Mouse (Mus musculus): ENCODE measurements around the gene Pik3cd. TPM values are rescaled to one million over a fixed set of nuclear protein-coding genes. Genes with fewer than 3 reads are reported as not detected.

The Pik3cd gene
- polyA plus RNA-seq, 1 experiment from 2014 or later = 7.8 TPM

- 84% methylated on average over 6 of the region's 6 CpGs for WGBS
- H3K36me3 ChIP-seq (ENCODE audit: control insufficient read depth, insufficient read depth) = no peaks in the 10 kb centered on the region
- H3K4me1 ChIP-seq (ENCODE audit: control insufficient read depth, insufficient read depth, low read length) = no peaks in the 10 kb centered on the region
- no peak overlapping the region for H3K9ac ChIP-seq (ENCODE audit: low read length)
- no peaks in the 10 kb centered on the region for H3K9me3 ChIP-seq (replicated peaks; ENCODE audit: control insufficient read depth, low read length)
- no peak overlapping the region for H3K4me3 ChIP-seq (ENCODE audit: low read length)
- no peak overlapping the region for H3K4me2 ChIP-seq (ENCODE audit: low read depth, low read length)
- H3K27me3 ChIP-seq (ENCODE audit: control insufficient read depth, insufficient read depth, low read length) = no peaks in the 10 kb centered on the region
- no peak for ATAC-seq (replicated peaks; ENCODE audit: extremely low read depth, insufficient read depth, low FRiP score)
- H3K27ac ChIP-seq (ENCODE audit: low read length) = no peak overlapping the region
These were observed 36.7 kb downstream of the Pik3cd start for GRCm38 (mm10) chr4:149665692-149666090.

GRCm38 (mm10) chr4:149665016-149665691 lies 37.2 kb downstream of the Pik3cd start:
- H3K4me2 ChIP-seq (ENCODE audit: low read depth, low read length) = no peak overlapping the region
- 70% methylated on average over 6 of the region's 6 CpGs for WGBS

GRCm38 (mm10) chr4:149663849-149664503 lies 38.4 kb downstream of the Pik3cd start:
- Histone ChIP-seq H3K27ac (ENCODE audit: low read length) (no peak overlapping the region), H3K4me2 (ENCODE audit: low read depth, low read length) (no peak overlapping the region), H3K27me3 (ENCODE audit: control insufficient read depth, insufficient read depth, low read length) (no peaks in the 10 kb centered on the region), H3K36me3 (ENCODE audit: control insufficient read depth, insufficient read depth) (no peaks in the 10 kb centered on the region), H3K4me3 (ENCODE audit: low read length) (no peak overlapping the region), H3K4me1 (ENCODE audit: control insufficient read depth, insufficient read depth, low read length) (no peaks in the 10 kb centered on the region), H3K9me3 (replicated peaks; ENCODE audit: control insufficient read depth, low read length) (no peaks in the 10 kb centered on the region), H3K9ac (ENCODE audit: low read length) (no peak overlapping the region)
- ATAC-seq (replicated peaks; ENCODE audit: extremely low read depth, insufficient read depth, low FRiP score) = no peak
- 70% methylated on average over 7 of the region's 7 CpGs for WGBS

More at GRCm38 (mm10) chr4:149665016-149665691, 37.2 kb downstream of the Pik3cd start:
- Histone ChIP-seq H3K36me3 (ENCODE audit: control insufficient read depth, insufficient read depth) (no peaks in the 10 kb centered on the region), H3K9me3 (replicated peaks; ENCODE audit: control insufficient read depth, low read length) (no peaks in the 10 kb centered on the region), H3K4me1 (ENCODE audit: control insufficient read depth, insufficient read depth, low read length) (no peaks in the 10 kb centered on the region), H3K4me3 (ENCODE audit: low read length) (no peak overlapping the region), H3K27ac (ENCODE audit: low read length) (no peak overlapping the region), H3K9ac (ENCODE audit: low read length) (no peak overlapping the region), H3K27me3 (ENCODE audit: control insufficient read depth, insufficient read depth, low read length) (no peaks in the 10 kb centered on the region)
- no peak for ATAC-seq (replicated peaks; ENCODE audit: extremely low read depth, insufficient read depth, low FRiP score)

GRCm38 (mm10) chr4:149661967-149662589 lies 40.3 kb downstream of the Pik3cd start:
- WGBS = 79% methylated on average over 14 of the region's 14 CpGs
- no peak for ATAC-seq (replicated peaks; ENCODE audit: extremely low read depth, insufficient read depth, low FRiP score)
- no peak overlapping the region for H3K4me2 ChIP-seq (ENCODE audit: low read depth, low read length)

GRCm38 (mm10) chr4:149660598-149660997 lies 41.8 kb downstream of the Pik3cd start:
- Histone ChIP-seq H3K36me3 (ENCODE audit: control insufficient read depth, insufficient read depth) (no peaks in the 10 kb centered on the region), H3K27ac (ENCODE audit: low read length) (no peak overlapping the region), H3K4me3 (ENCODE audit: low read length) (no peak overlapping the region), H3K9me3 (replicated peaks; ENCODE audit: control insufficient read depth, low read length) (no peaks in the 10 kb centered on the region), H3K9ac (ENCODE audit: low read length) (no peak overlapping the region), H3K4me2 (ENCODE audit: low read depth, low read length) (no peak overlapping the region), H3K27me3 (ENCODE audit: control insufficient read depth, insufficient read depth, low read length) (no peaks in the 10 kb centered on the region), H3K4me1 (ENCODE audit: control insufficient read depth, insufficient read depth, low read length) (no peaks in the 10 kb centered on the region)
- no peak for ATAC-seq (replicated peaks; ENCODE audit: extremely low read depth, insufficient read depth, low FRiP score)
- 80% methylated on average over 7 of the region's 7 CpGs for WGBS

More at GRCm38 (mm10) chr4:149661967-149662589, 40.3 kb downstream of the Pik3cd start:
- Histone ChIP-seq H3K27me3 (ENCODE audit: control insufficient read depth, insufficient read depth, low read length) (no peaks in the 10 kb centered on the region), H3K27ac (ENCODE audit: low read length) (no peak overlapping the region), H3K9ac (ENCODE audit: low read length) (no peak overlapping the region), H3K36me3 (ENCODE audit: control insufficient read depth, insufficient read depth) (no peaks in the 10 kb centered on the region), H3K4me1 (ENCODE audit: control insufficient read depth, insufficient read depth, low read length) (no peaks in the 10 kb centered on the region), H3K9me3 (replicated peaks; ENCODE audit: control insufficient read depth, low read length) (no peaks in the 10 kb centered on the region), H3K4me3 (ENCODE audit: low read length) (no peak overlapping the region)

GRCm38 (mm10) chr4:149659495-149660116 lies 42.8 kb downstream of the Pik3cd start:
- H3K36me3 ChIP-seq (ENCODE audit: control insufficient read depth, insufficient read depth) = no peaks in the 10 kb centered on the region
- ATAC-seq (replicated peaks; ENCODE audit: extremely low read depth, insufficient read depth, low FRiP score) = 0 out of 2 replicates have a peak, but pooled peaks have one; percentile 20
- H3K27ac ChIP-seq (ENCODE audit: low read length) = no peak overlapping the region
- H3K27me3 ChIP-seq (ENCODE audit: control insufficient read depth, insufficient read depth, low read length) = no peaks in the 10 kb centered on the region
- WGBS = 55% methylated on average over 25 of the region's 25 CpGs
- no peak overlapping the region for H3K4me3 ChIP-seq (ENCODE audit: low read length)
- H3K4me1 ChIP-seq (ENCODE audit: control insufficient read depth, insufficient read depth, low read length) = no peaks in the 10 kb centered on the region
- no peak overlapping the region for H3K9ac ChIP-seq (ENCODE audit: low read length)
- no peaks in the 10 kb centered on the region for H3K9me3 ChIP-seq (replicated peaks; ENCODE audit: control insufficient read depth, low read length)
- peak overlapping the region; percentile 17; the same call in 1 of the 2 replicates for H3K4me2 ChIP-seq (ENCODE audit: low read depth, low read length)

- Histone ChIP-seq H3K4me3 (ENCODE audit: low read length) (no peak overlapping the region), H3K27me3 (ENCODE audit: control insufficient read depth, insufficient read depth, low read length) (no peaks in the 10 kb centered on the region), H3K4me1 (ENCODE audit: control insufficient read depth, insufficient read depth, low read length) (no peaks in the 10 kb centered on the region), H3K27ac (ENCODE audit: low read length) (no peak overlapping the region), H3K9ac (ENCODE audit: low read length) (no peak overlapping the region), H3K36me3 (ENCODE audit: control insufficient read depth, insufficient read depth) (no peaks in the 10 kb centered on the region; the same call in 1 of the 2 replicates), H3K4me2 (ENCODE audit: low read depth, low read length) (no peak overlapping the region), H3K9me3 (replicated peaks; ENCODE audit: control insufficient read depth, low read length) (no peaks in the 10 kb centered on the region)
- 65% methylated on average over 11 of the region's 11 CpGs for WGBS
- 0 out of 2 replicates have a peak, but pooled peaks have one; percentile 17 for ATAC-seq (replicated peaks; ENCODE audit: extremely low read depth, insufficient read depth, low FRiP score)
These were observed 44.4 kb downstream of the Pik3cd start for GRCm38 (mm10) chr4:149657858-149658416.

GRCm38 (mm10) chr4:149654232-149654631 lies 48.1 kb downstream of the Pik3cd start:
- H3K27ac ChIP-seq (ENCODE audit: low read length) = no peak overlapping the region
- no peaks in the 10 kb centered on the region for H3K27me3 ChIP-seq (ENCODE audit: control insufficient read depth, insufficient read depth, low read length)
- no peak overlapping the region for H3K4me2 ChIP-seq (ENCODE audit: low read depth, low read length)
- peaks cover 4% of the 10 kb centered on the region; the same call in 1 of the 2 replicates for H3K36me3 ChIP-seq (ENCODE audit: control insufficient read depth, insufficient read depth)
- no peak overlapping the region for H3K9ac ChIP-seq (ENCODE audit: low read length)
- no peaks in the 10 kb centered on the region for H3K9me3 ChIP-seq (replicated peaks; ENCODE audit: control insufficient read depth, low read length)
- no peaks in the 10 kb centered on the region for H3K4me1 ChIP-seq (ENCODE audit: control insufficient read depth, insufficient read depth, low read length)
- WGBS = 95% methylated on average over 4 of the region's 4 CpGs
- no peak for ATAC-seq (replicated peaks; ENCODE audit: extremely low read depth, insufficient read depth, low FRiP score)
- H3K4me3 ChIP-seq (ENCODE audit: low read length) = no peak overlapping the region
